Comparison of ENCODE assay signal across 19 mouse cellular contexts in genomic region chr10:13570697-13571538, GRCm38 (mm10). TPM values are rescaled to one million over a fixed set of nuclear protein-coding genes. Genes with fewer than 3 reads are reported as not detected.
DNase-seq lines count a peak whose midpoint lies in the region; ATAC-seq and TF ChIP-seq lines count a peak whose summit lies in the region.
"Had no signal": no experiment of that assay in that cellular context is flagged by ENCODE, and none has a peak within 500 bp of the region (broad histone marks: within the 10 kb centered on the region; RNA-seq: fewer than 3 reads in every experiment).

No protein-coding gene starts in this region.

- ATAC-seq in hindbrain, embryonic 16.5 days = no peak
- 0 out of 2 replicates have a peak, but pooled peaks have one; percentile 43 for ATAC-seq in hindbrain, embryonic 12.5 days (ENCODE audit: low FRiP score)
- ATAC-seq in midbrain, embryonic 15.5 days (replicated peaks) = 0 out of 2 replicates have a peak, but pooled peaks have one; percentile 30
- peak; percentile 73 for ATAC-seq in neural tube, embryonic 15.5 days (ENCODE audit: low FRiP score)
- no peak for ATAC-seq in intestine, postnatal 0 days
- ATAC-seq: CD4-positive, CD25-positive, alpha-beta regulatory T cell, adult 4 months; Patski had no signal

- DNase-seq in hindbrain, embryonic 10.5 days (ENCODE audit: low spot score) = peak; percentile 25
- no peak for DNase-seq in gastrocnemius, postnatal 10 days
- DNase-seq in thymus, postnatal 0 days (ENCODE audit: low spot score) = no peak
- DNase-seq: cerebellum, adult 9-11 months; heart, adult 18-20 months; kidney, adult 11 months; lung, postnatal 10 days; thymus, postnatal 25 days had no signal

- no peaks in the 10 kb centered on the region for H3K36me3 ChIP-seq in hindbrain, embryonic 10.5 days
- no peaks in the 10 kb centered on the region for H3K36me3 ChIP-seq in hindbrain, embryonic 16.5 days (ENCODE audit: control insufficient read depth, insufficient read depth, low read length)
- H3K36me3 ChIP-seq in hindbrain, embryonic 12.5 days = no peaks in the 10 kb centered on the region
- H3K36me3 ChIP-seq in midbrain, embryonic 15.5 days (replicated peaks) = no peaks in the 10 kb centered on the region
- H3K36me3 ChIP-seq in neural tube, embryonic 15.5 days = no peaks in the 10 kb centered on the region
- no peaks in the 10 kb centered on the region for H3K36me3 ChIP-seq in intestine, postnatal 0 days (ENCODE audit: control insufficient read depth, insufficient read depth)
- H3K36me3 ChIP-seq: heart, embryonic 15.5 days; limb, embryonic 15.5 days; liver, embryonic 15.5 days had no signal

- H3K4me2 ChIP-seq in hindbrain, embryonic 16.5 days (ENCODE audit: low read length) = no peak overlapping the region
- no peak overlapping the region for H3K4me2 ChIP-seq in hindbrain, embryonic 12.5 days (replicated peaks)
- H3K4me2 ChIP-seq in midbrain, embryonic 15.5 days = no peak overlapping the region
- no peak overlapping the region for H3K4me2 ChIP-seq in neural tube, embryonic 15.5 days
- H3K4me2 ChIP-seq in intestine, postnatal 0 days (replicated peaks; ENCODE audit: low read depth) = no peak overlapping the region
- H3K4me2 ChIP-seq: heart, embryonic 15.5 days; limb, embryonic 15.5 days; liver, embryonic 15.5 days had no signal

- peaks cover 22% of the 10 kb centered on the region for H3K27me3 ChIP-seq in hindbrain, embryonic 10.5 days (ENCODE audit: insufficient read depth, poor library complexity, severe bottlenecking)
- H3K27me3 ChIP-seq in hindbrain, embryonic 16.5 days (replicated peaks; ENCODE audit: control insufficient read depth, insufficient read depth, low read length) = no peaks in the 10 kb centered on the region
- H3K27me3 ChIP-seq in hindbrain, embryonic 12.5 days = no peaks in the 10 kb centered on the region
- H3K27me3 ChIP-seq in midbrain, embryonic 15.5 days (replicated peaks) = peaks cover 17% of the 10 kb centered on the region
- 0 out of 2 replicates have a peak, but pooled peaks cover 9% of the 10 kb centered on the region for H3K27me3 ChIP-seq in neural tube, embryonic 15.5 days (replicated peaks)
- no peaks in the 10 kb centered on the region for H3K27me3 ChIP-seq in intestine, postnatal 0 days (replicated peaks; ENCODE audit: control insufficient read depth, insufficient read depth, low read length)
- H3K27me3 ChIP-seq: heart, embryonic 15.5 days; liver, embryonic 15.5 days; Patski had no signal

- 53% methylated on average over 9 of the region's 9 CpGs for WGBS in hindbrain, embryonic 10.5 days
- WGBS in hindbrain, embryonic 16.5 days = 33% methylated on average over 9 of the region's 9 CpGs
- WGBS in hindbrain, embryonic 12.5 days = 48% methylated on average over 9 of the region's 9 CpGs
- 50% methylated on average over 9 of the region's 9 CpGs for WGBS in midbrain, embryonic 15.5 days
- WGBS in neural tube, embryonic 15.5 days = 25% methylated on average over 9 of the region's 9 CpGs
- WGBS in intestine, postnatal 0 days = 57% methylated on average over 9 of the region's 9 CpGs

- no peak overlapping the region for H3K27ac ChIP-seq in hindbrain, embryonic 10.5 days
- H3K27ac ChIP-seq in hindbrain, embryonic 16.5 days (ENCODE audit: low read depth, low read length) = no peak overlapping the region
- no peak overlapping the region for H3K27ac ChIP-seq in hindbrain, embryonic 12.5 days
- H3K27ac ChIP-seq in midbrain, embryonic 15.5 days = no peak overlapping the region
- no peak overlapping the region for H3K27ac ChIP-seq in neural tube, embryonic 15.5 days (replicated peaks)
- H3K27ac ChIP-seq in intestine, postnatal 0 days (ENCODE audit: low read depth, low read length) = no peak overlapping the region
- H3K27ac ChIP-seq: heart, embryonic 15.5 days; kidney, postnatal 0 days; limb, embryonic 15.5 days; liver, embryonic 15.5 days had no signal

- no peak overlapping the region for H3K9ac ChIP-seq in hindbrain, embryonic 16.5 days (ENCODE audit: low read depth, low read length)
- H3K9ac ChIP-seq in hindbrain, embryonic 12.5 days = no peak overlapping the region
- H3K9ac ChIP-seq in midbrain, embryonic 15.5 days = no peak overlapping the region
- H3K9ac ChIP-seq in neural tube, embryonic 15.5 days (replicated peaks) = no peak overlapping the region
- H3K9ac ChIP-seq in intestine, postnatal 0 days (ENCODE audit: low read depth, low read length) = no peak overlapping the region
- H3K9ac ChIP-seq: heart, embryonic 15.5 days; limb, embryonic 15.5 days; liver, embryonic 15.5 days had no signal

- TF ChIP-seq CTCF in intestine, postnatal 0 days (IDR thresholded peaks at IDR 0.05; ENCODE audit: low read depth) = no peak

- H3K9me3 ChIP-seq in hindbrain, embryonic 10.5 days = no peaks in the 10 kb centered on the region
- no peaks in the 10 kb centered on the region for H3K9me3 ChIP-seq in hindbrain, embryonic 16.5 days (ENCODE audit: control insufficient read depth, low read length)
- no peaks in the 10 kb centered on the region for H3K9me3 ChIP-seq in hindbrain, embryonic 12.5 days (replicated peaks)
- no peaks in the 10 kb centered on the region for H3K9me3 ChIP-seq in midbrain, embryonic 15.5 days
- no peaks in the 10 kb centered on the region for H3K9me3 ChIP-seq in neural tube, embryonic 15.5 days (replicated peaks)
- H3K9me3 ChIP-seq in intestine, postnatal 0 days (ENCODE audit: control insufficient read depth) = no peaks in the 10 kb centered on the region
- H3K9me3 ChIP-seq: heart, embryonic 15.5 days; limb, embryonic 15.5 days; liver, embryonic 15.5 days had no signal

- peaks cover 17% of the 10 kb centered on the region for H3K4me1 ChIP-seq in hindbrain, embryonic 10.5 days (replicated peaks)
- peaks cover 4% of the 10 kb centered on the region for H3K4me1 ChIP-seq in hindbrain, embryonic 16.5 days (ENCODE audit: control insufficient read depth, insufficient read depth, low read depth, low read length)
- peaks cover 16% of the 10 kb centered on the region for H3K4me1 ChIP-seq in hindbrain, embryonic 12.5 days
- H3K4me1 ChIP-seq in midbrain, embryonic 15.5 days = peaks cover 11% of the 10 kb centered on the region; the same call in 1 of the 2 replicates
- peaks cover 25% of the 10 kb centered on the region for H3K4me1 ChIP-seq in neural tube, embryonic 15.5 days
- peaks cover 4% of the 10 kb centered on the region; the same call in 1 of the 2 replicates for H3K4me1 ChIP-seq in intestine, postnatal 0 days (replicated peaks; ENCODE audit: control insufficient read depth, insufficient read depth, low read length)
- H3K4me1 ChIP-seq: liver, embryonic 15.5 days had no signal

- no peak overlapping the region for H3K4me3 ChIP-seq in hindbrain, embryonic 10.5 days
- no peak overlapping the region for H3K4me3 ChIP-seq in hindbrain, embryonic 16.5 days (ENCODE audit: low read length)
- no peak overlapping the region for H3K4me3 ChIP-seq in hindbrain, embryonic 12.5 days
- H3K4me3 ChIP-seq in midbrain, embryonic 15.5 days = no peak overlapping the region
- no peak overlapping the region for H3K4me3 ChIP-seq in neural tube, embryonic 15.5 days (replicated peaks)
- no peak overlapping the region for H3K4me3 ChIP-seq in intestine, postnatal 0 days (ENCODE audit: low read depth, low read length)
- H3K4me3 ChIP-seq: heart, embryonic 15.5 days; limb, embryonic 15.5 days; liver, embryonic 15.5 days had no signal

RNA-seq across cellular contexts. Expression of gene Pex3, which starts 18.0 kb away (rescaled TPM):
- polyA plus RNA-seq in hindbrain, embryonic 10.5 days (2016; fragmentation: Nextera tagmentation; extraction: Ambion mirVana) = 15.6 and 19.6 TPM in 2 replicates
- polyA plus RNA-seq in hindbrain, embryonic 16.5 days (2015; fragmentation: Nextera tagmentation; extraction: Ambion mirVana) = 29.5 and 31.0 TPM in 2 replicates
- 24.2 and 25.8 TPM in 2 replicates for polyA plus RNA-seq in hindbrain, embryonic 12.5 days (2016; fragmentation: Nextera tagmentation; extraction: Ambion mirVana)
- polyA plus RNA-seq in midbrain, embryonic 15.5 days (2015; fragmentation: Nextera tagmentation; extraction: Ambion mirVana) = 27.8 TPM in 2 replicates
- polyA plus RNA-seq in neural tube, embryonic 15.5 days (2015; fragmentation: Nextera tagmentation; extraction: Ambion mirVana) = 25.7 and 25.8 TPM in 2 replicates
- 21.5 and 23.8 TPM in 2 replicates for polyA plus RNA-seq in intestine, postnatal 0 days (2015; fragmentation: Nextera tagmentation; extraction: Ambion mirVana)
- total RNA-seq in gastrocnemius, postnatal 10 days (2021) = 10 to 100 TPM; 13.3 to 16.1 TPM
- 24.0 and 24.6 TPM in 2 replicates for polyA plus RNA-seq in thymus, postnatal 0 days (2015; fragmentation: Nextera tagmentation; extraction: Ambion mirVana)

RNA-seq across cellular contexts. Expression of gene Adat2, which starts 18.2 kb away (rescaled TPM):
- 4.2 and 5.3 TPM in 2 replicates for polyA plus RNA-seq in hindbrain, embryonic 10.5 days (2016; fragmentation: Nextera tagmentation; extraction: Ambion mirVana)
- polyA plus RNA-seq in hindbrain, embryonic 16.5 days (2015; fragmentation: Nextera tagmentation; extraction: Ambion mirVana) = 1.6 and 1.8 TPM in 2 replicates
- polyA plus RNA-seq in hindbrain, embryonic 12.5 days (2016; fragmentation: Nextera tagmentation; extraction: Ambion mirVana) = 2.9 and 3.8 TPM in 2 replicates
- polyA plus RNA-seq in midbrain, embryonic 15.5 days (2015; fragmentation: Nextera tagmentation; extraction: Ambion mirVana) = 1.5 and 2.0 TPM in 2 replicates
- 2.0 and 2.4 TPM in 2 replicates for polyA plus RNA-seq in neural tube, embryonic 15.5 days (2015; fragmentation: Nextera tagmentation; extraction: Ambion mirVana)
- 2.5 and 3.2 TPM in 2 replicates for polyA plus RNA-seq in intestine, postnatal 0 days (2015; fragmentation: Nextera tagmentation; extraction: Ambion mirVana)
- total RNA-seq in gastrocnemius, postnatal 10 days (2021) = 1 to 10 TPM; 3.5 to 3.7 TPM
- 6.7 and 6.9 TPM in 2 replicates for polyA plus RNA-seq in thymus, postnatal 0 days (2015; fragmentation: Nextera tagmentation; extraction: Ambion mirVana)

Comparison
In these comparisons a context has a peak if more than half of its experiments do, and no peak if none do; other contexts are left out.
1. ATAC-seq: peak in hindbrain, embryonic 12.5 days (single experiment), midbrain, embryonic 15.5 days (single experiment) and neural tube, embryonic 15.5 days (single experiment); none in hindbrain, embryonic 16.5 days (single experiment) and intestine, postnatal 0 days (single experiment).